In genomic region chr10:21220795-21221194, GRCm38 (mm10) we compare ENCODE assay signal across 18 mouse cellular contexts.
"Had no signal": no experiment of that assay in that cellular context is flagged by ENCODE, and none has a peak within 500 bp of the region (broad histone marks: within the 10 kb centered on the region; RNA-seq: fewer than 3 reads in every experiment).

No protein-coding gene starts in this region.

- H3K4me1 ChIP-seq: limb, embryonic 10.5 days; midbrain, embryonic 10.5 days; midbrain, embryonic 13.5 days; neural tube, embryonic 13.5 days had no signal

- H3K4me3 ChIP-seq: layer of hippocampus, adult 2 months; limb, embryonic 10.5 days; limb, embryonic 13.5 days; midbrain, embryonic 10.5 days; midbrain, embryonic 13.5 days; myocyte; neural tube, embryonic 13.5 days had no signal

- H3K4me2 ChIP-seq: limb, embryonic 13.5 days; lung, embryonic 14.5 days; midbrain, embryonic 13.5 days; neural tube, embryonic 13.5 days had no signal

- H3K36me3 ChIP-seq: limb, embryonic 10.5 days; limb, embryonic 13.5 days; midbrain, embryonic 10.5 days; midbrain, embryonic 13.5 days; neural tube, embryonic 13.5 days had no signal

- H3K9ac ChIP-seq: limb, embryonic 13.5 days; lung, embryonic 14.5 days; midbrain, embryonic 13.5 days; neural tube, embryonic 13.5 days had no signal

- H3K9me3 ChIP-seq: neural tube, embryonic 13.5 days had no signal

- DNase-seq: kidney, adult 2 months; kidney, postnatal 25 days; layer of hippocampus, adult 9-11 months; lung, embryonic 14.5 days; retina, postnatal 1 day; right cerebral cortex, postnatal 25 days; thymus, postnatal 4 days had no signal

- ATAC-seq: intestine, postnatal 0 days; lung, postnatal 0 days; midbrain, embryonic 13.5 days; midbrain, embryonic 16.5 days had no signal

- H3K27me3 ChIP-seq: limb, embryonic 13.5 days; midbrain, embryonic 13.5 days; neural tube, embryonic 13.5 days had no signal

- H3K27ac ChIP-seq: kidney, postnatal 0 days; layer of hippocampus, adult 2 months; limb, embryonic 10.5 days; limb, embryonic 13.5 days; midbrain, embryonic 10.5 days; midbrain, embryonic 13.5 days; neural tube, embryonic 13.5 days had no signal
